Mouse (Mus musculus) kidney, postnatal 0 days (tissue): ENCODE results near the gene Pkig. TPM values are rescaled to one million over a fixed set of nuclear protein-coding genes. Genes with fewer than 3 reads are reported as not detected.

ENCODE experiments used
- ATAC-seq: fragments of 200-750 bp; cut with Nextera tagmentation; replicated peaks from 2 replicates; pipeline ENCODE4 v1.8.0; 2017; ENCODE audit warnings: low read depth, moderate number of reproducible peaks, moderate TSS enrichment, moderate library complexity; ENCODE audit not compliant: low FRiP score
- DNase-seq: peaks from one replicate; pipeline ENCODE4 v3.0.0-alpha.2; 2016; ENCODE audit warnings: low spot score
- H3K27ac ChIP-seq: fragments of 300-500 bp; sonication (generic); 2 replicates; pipeline ENCODE4 v1.5.1; 2014; ENCODE audit warnings: mild to moderate bottlenecking
- H3K27me3 ChIP-seq: fragments of 300-500 bp; sonication (generic); 2 replicates; pipeline ENCODE4 v1.6.1; 2014; ENCODE audit warnings: low read length, mixed read lengths; ENCODE audit not compliant: insufficient read depth
- H3K36me3 ChIP-seq: fragments of 300-500 bp; sonication (generic); 2 replicates; pipeline ENCODE4 v1.6.1; 2014; ENCODE audit warnings: low read length, mixed read lengths; ENCODE audit not compliant: insufficient read depth
- H3K4me1 ChIP-seq: fragments of 300-500 bp; sonication (generic); replicated peaks from 2 replicates; pipeline ENCODE4 v1.6.1; 2014; ENCODE audit warnings: antibody characterized with exemption, low read length, mixed read lengths; ENCODE audit not compliant: insufficient read depth
- H3K4me2 ChIP-seq: fragments of 300-500 bp; sonication (generic); 2 replicates; pipeline ENCODE4 v1.6.1; 2014; ENCODE audit warnings: mild to moderate bottlenecking, low read length, moderate library complexity, mixed read lengths
- H3K4me3 ChIP-seq: fragments of 300-500 bp; sonication (generic); replicated peaks from 2 replicates; pipeline ENCODE4 v1.5.1; 2014; ENCODE audit warnings: low read depth, low read length
- H3K9ac ChIP-seq: fragments of 300-500 bp; sonication (generic); 2 replicates; pipeline ENCODE4 v1.6.1; 2014; ENCODE audit warnings: low read depth, low read length
- H3K9me3 ChIP-seq: fragments of 300-500 bp; sonication (generic); replicated peaks from 2 replicates; pipeline ENCODE4 v1.6.1; 2016; ENCODE audit warnings: low read length, inconsistent platforms, mixed read lengths
- CTCF ChIP-seq: IDR thresholded peaks from 2 replicates; pipeline ENCODE4 v1.5.1; 2016; ENCODE audit warnings: antibody characterized with exemption, low read depth, mild to moderate bottlenecking, moderate library complexity
- WGBS: fragments of 180-500 bp; shearing (Covaris S2); extraction: QIAGEN DNeasy Blood & Tissue Kit; methylation state at CpG from one replicate; pipeline ENCODE4 v1.1.7; 2014; 5-methylcytosine and 5-hydroxymethylcytosine counted together
- polyA plus RNA-seq: library from polyadenylated mRNA; unstranded; fragments of >200 nt; fragmentation: Nextera tagmentation; extraction: Ambion mirVana; gene quantifications from 2 replicates; pipeline ENCODE4 v1.2.1, GENCODE M21; 2015

Gene Pkig
- polyA plus RNA-seq, 1 experiment from 2014 or later = 179 TPM

DNA sequence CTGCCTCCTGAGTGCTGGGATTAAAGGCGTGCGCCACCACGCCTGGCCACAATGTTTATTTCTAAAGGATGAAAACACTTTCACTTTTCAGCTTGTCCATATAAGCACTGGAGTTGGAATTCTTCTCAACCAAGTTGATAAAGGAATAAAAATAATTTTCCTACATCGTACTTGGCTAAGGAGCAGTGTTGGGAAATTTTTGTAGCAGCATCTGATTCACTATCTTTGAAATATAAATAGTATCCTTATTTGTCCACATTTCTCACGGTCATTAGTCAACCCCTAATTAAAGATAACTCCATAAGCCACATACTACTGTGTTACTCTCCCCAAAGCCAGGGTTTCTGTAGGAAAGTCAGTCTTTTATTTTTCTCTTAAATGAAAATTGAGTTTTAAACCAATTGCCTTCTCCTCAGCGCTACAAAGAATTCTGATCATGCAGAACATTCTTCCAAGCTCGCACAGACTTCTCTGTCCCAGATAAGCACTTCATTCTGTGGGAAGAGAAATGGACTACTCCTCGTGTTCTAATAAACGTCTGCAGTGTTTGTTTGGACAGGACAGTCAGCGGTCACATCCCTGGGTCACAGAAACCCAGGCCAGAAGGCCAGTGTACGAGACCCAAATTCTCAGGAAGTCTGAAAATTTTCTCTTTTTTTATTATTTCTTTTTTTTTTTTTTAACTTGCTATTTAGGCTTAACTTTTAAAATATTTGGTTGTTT lies 12.8 kb downstream of the Pkig start:
- 66% methylated on average over 11 of the region's 11 CpGs for WGBS
- no peak for TF ChIP-seq CTCF
- H3K4me1 ChIP-seq = peaks cover 17% of the 10 kb centered on the region
- H3K27ac ChIP-seq = peak overlapping the region; percentile 3; the same call in 1 of the 2 replicates
- H3K36me3 ChIP-seq = no peaks in the 10 kb centered on the region
- DNase-seq = peak; percentile 37
- H3K4me3 ChIP-seq = no peak overlapping the region
- ATAC-seq = no peak
- no peak overlapping the region for H3K4me2 ChIP-seq
- H3K9me3 ChIP-seq = no peaks in the 10 kb centered on the region
- H3K27me3 ChIP-seq = no peaks in the 10 kb centered on the region
- H3K9ac ChIP-seq = no peak overlapping the region

DNA sequence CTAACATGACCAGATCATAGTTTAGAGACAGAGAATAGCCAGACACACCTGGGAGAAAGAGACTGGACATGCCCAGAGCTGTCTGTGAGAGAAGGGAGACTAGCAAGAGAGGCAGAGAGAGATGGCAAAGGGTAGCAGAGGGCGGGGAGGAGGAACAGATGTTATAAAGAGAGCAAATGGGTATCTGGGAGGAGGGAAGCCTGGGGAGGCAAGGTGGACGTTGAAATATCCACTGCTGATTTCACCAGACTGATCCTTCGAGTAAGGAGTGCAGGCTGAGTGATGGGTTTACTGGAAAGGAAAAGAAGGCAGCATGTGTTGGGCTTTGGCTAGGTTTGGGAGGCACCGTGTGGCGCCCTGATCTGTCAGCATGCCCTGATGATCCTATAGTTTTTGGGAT lies 16.2 kb downstream of the Pkig start:
- H3K27me3 ChIP-seq = no peaks in the 10 kb centered on the region
- peaks cover 19% of the 10 kb centered on the region for H3K4me1 ChIP-seq
- no peak overlapping the region for H3K9ac ChIP-seq
- no peaks in the 10 kb centered on the region for H3K36me3 ChIP-seq
- H3K4me2 ChIP-seq = no peak overlapping the region
- no peak for TF ChIP-seq CTCF
- no peak overlapping the region for H3K27ac ChIP-seq
- no peak overlapping the region for H3K4me3 ChIP-seq
- WGBS = 46% methylated on average over 5 of the region's 5 CpGs
- no peak for ATAC-seq
- DNase-seq = no peak
- no peaks in the 10 kb centered on the region for H3K9me3 ChIP-seq

DNA sequence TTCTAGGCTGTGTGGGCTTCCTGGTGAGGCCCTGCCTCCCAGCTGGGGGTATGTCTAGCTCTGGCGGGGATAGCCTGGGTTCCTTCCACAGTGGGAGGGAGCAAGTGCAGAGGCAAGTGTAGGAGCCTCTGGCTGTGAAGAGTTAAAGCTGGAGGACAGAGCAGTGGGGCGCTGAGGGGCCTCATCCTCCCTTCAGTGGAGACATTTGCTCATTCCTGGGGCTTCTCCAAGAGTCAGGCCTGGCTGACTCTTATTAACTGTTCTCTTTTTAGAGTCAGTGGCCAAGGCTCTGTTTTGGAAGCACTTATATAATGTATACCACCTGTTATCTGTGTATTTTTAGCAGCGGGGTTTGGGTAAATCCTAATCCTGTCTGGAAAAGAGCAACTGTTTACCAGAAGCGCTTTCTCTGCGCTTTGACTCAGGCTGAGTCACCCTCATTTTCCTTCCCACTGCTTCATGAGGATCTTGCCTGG lies 17.0 kb downstream of the Pkig start:
- Histone ChIP-seq H3K4me3 (no peak overlapping the region), H3K27me3 (no peaks in the 10 kb centered on the region), H3K27ac (peak overlapping the region; percentile 47), H3K9me3 (no peaks in the 10 kb centered on the region), H3K9ac (no peak overlapping the region), H3K4me1 (peaks cover 19% of the 10 kb centered on the region), H3K4me2 (0 out of 2 replicates have a peak overlapping the region, but pooled peaks have one; percentile 3), H3K36me3 (no peaks in the 10 kb centered on the region)
- TF ChIP-seq CTCF = no peak
- DNase-seq = peak; percentile 69
- 23% methylated on average over 5 of the region's 5 CpGs for WGBS
- ATAC-seq = 0 out of 2 replicates have a peak, but pooled peaks have one; percentile 29

DNA sequence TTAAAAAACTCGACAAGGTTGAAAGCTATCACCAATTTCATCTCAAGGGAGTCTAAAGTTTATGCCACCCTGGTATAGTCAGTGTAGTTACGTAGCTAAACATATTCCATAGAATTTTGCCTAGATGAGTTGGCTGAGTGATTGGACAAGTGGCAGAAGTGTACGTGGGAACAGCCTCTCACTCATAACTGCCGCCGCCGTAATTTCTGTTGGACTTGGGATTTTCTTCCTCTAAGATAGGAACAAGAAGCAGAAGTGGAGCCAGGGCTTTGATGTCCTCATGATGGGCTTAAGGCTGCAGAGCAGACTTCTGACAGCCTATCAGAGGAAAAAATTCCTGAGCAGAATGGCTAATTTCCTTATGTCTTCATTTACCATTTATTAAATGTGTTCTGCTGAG lies 17.5 kb downstream of the Pkig start:
- Histone ChIP-seq H3K27me3 (no peaks in the 10 kb centered on the region), H3K9ac (no peak overlapping the region), H3K4me1 (peaks cover 19% of the 10 kb centered on the region), H3K4me3 (no peak overlapping the region), H3K4me2 (no peak overlapping the region), H3K9me3 (no peaks in the 10 kb centered on the region), H3K27ac (peak overlapping the region; percentile 47), H3K36me3 (no peaks in the 10 kb centered on the region)
- ATAC-seq = no peak
- DNase-seq = no peak
- 62% methylated on average over 6 of the region's 6 CpGs for WGBS
- no peak for TF ChIP-seq CTCF

DNA sequence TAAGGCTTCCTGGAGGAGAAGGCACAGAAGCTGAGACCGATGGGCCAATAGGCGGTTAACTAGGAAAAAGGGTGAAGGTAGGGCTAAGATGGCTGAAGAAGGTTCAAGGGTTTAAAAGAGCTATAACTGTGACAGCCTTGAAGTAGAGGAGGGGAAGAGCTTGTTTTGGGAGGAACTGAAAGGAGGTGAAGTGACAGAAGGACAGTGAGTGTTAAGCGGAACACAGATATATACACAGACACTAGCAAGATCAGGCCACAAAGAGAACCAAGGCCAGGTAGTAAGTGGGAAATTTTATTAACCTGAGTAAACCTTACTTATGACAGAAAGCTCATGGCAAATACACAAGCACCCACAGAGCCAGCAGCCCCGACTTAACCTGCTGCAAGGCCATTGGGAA lies 18.1 kb downstream of the Pkig start:
- Histone ChIP-seq H3K36me3 (no peaks in the 10 kb centered on the region), H3K4me1 (peaks cover 19% of the 10 kb centered on the region), H3K27ac (0 out of 2 replicates have a peak overlapping the region, but pooled peaks have one; percentile 47), H3K4me3 (no peak overlapping the region), H3K9me3 (no peaks in the 10 kb centered on the region), H3K4me2 (no peak overlapping the region), H3K27me3 (no peaks in the 10 kb centered on the region), H3K9ac (no peak overlapping the region)
- ATAC-seq (no peak), DNase-seq (no peak)
- 88% methylated on average over 4 of the region's 4 CpGs for WGBS
- no peak for TF ChIP-seq CTCF

DNA sequence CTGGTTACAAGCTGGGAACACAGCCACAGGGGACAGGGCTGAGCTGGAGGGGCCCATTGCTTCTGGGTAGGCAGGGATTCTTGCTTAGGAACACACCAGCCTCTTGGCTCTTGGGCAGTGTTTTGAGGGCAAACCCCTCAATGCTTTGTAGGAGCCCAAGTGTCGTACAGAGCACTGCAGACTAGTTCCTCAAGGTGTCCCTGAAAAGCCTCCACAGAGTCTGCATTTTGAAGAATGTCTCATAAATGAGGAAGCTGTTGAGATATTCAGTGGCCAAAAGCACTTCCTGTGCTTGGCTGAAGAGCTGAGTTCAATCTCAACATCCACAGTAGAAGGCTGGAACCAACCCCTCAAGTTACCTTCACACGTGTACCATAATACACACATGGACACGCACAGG lies 18.6 kb downstream of the Pkig start:
- no peak overlapping the region for H3K27ac ChIP-seq
- no peak for ATAC-seq
- H3K4me1 ChIP-seq = peaks cover 19% of the 10 kb centered on the region

DNA sequence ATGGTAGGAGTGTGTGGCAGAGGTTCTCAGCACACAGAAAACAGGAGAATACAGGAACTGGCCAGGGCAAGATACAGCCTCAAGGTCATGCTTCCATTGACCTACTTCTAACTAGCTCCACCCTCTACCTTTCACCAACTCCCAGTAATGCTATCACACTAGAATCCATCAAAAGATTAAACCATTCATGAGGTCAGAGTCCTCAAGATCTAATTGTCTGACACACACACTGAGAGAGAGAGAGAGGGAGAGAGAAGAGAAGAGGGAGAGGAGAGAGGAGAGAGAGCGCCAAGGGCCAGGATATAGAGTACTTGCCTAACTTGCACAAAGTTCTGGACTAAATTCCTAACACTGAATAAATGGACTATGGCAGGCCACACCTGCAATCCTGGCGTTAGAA lies 24.2 kb downstream of the Pkig start:
- Histone ChIP-seq H3K4me3 (no peak overlapping the region), H3K4me1 (peaks cover 17% of the 10 kb centered on the region), H3K4me2 (no peak overlapping the region), H3K9me3 (no peaks in the 10 kb centered on the region), H3K27ac (no peak overlapping the region), H3K36me3 (no peaks in the 10 kb centered on the region), H3K9ac (no peak overlapping the region), H3K27me3 (no peaks in the 10 kb centered on the region)
- WGBS = 84% methylated on average over 2 of the region's 2 CpGs
- TF ChIP-seq CTCF = no peak
- ATAC-seq (no peak), DNase-seq (no peak)

More for the DNA sequence above, 18.6 kb downstream of the Pkig start:
- Histone ChIP-seq H3K36me3 (no peaks in the 10 kb centered on the region), H3K4me2 (no peak overlapping the region), H3K9me3 (no peaks in the 10 kb centered on the region), H3K4me3 (no peak overlapping the region), H3K27me3 (no peaks in the 10 kb centered on the region), H3K9ac (no peak overlapping the region)
- 95% methylated on average over 3 of the region's 3 CpGs for WGBS
- DNase-seq = no peak
- no peak for TF ChIP-seq CTCF
